Mouse (Mus musculus) ES-E14 (cell line): ENCODE measurements at regions not wholly inside any gene's neighbourhood (a gene's known extent, or its start where the extent isn't known, plus 50 kb on each side); places are given as distances from the start of the nearest gene placed in this dataset.

Experiments
- DNase-seq: peaks from one replicate; pipeline ENCODE4 v3.0.0-alpha.2; 2013; ENCODE audit warnings: low read depth, low spot score
- H3K27ac ChIP-seq: 2 replicates; pipeline ENCODE4 v1.5.1; 2012; ENCODE audit warnings: low read depth, mild to moderate bottlenecking, low read length, moderate library complexity, mixed read lengths; ENCODE audit not compliant: poor library complexity, insufficient read depth, severe bottlenecking
- H3K36me3 ChIP-seq: 2 replicates; pipeline ENCODE4 v1.6.1; 2012; ENCODE audit warnings: mild to moderate bottlenecking, low read length, moderate library complexity, mixed read lengths; ENCODE audit not compliant: control insufficient read depth, poor library complexity, insufficient read depth, severe bottlenecking
- H3K4me1 ChIP-seq, 2 experiments: fragments of 150-350 bp in 1 of 2; sonication (generic) in 1 of 2; 2 replicates each; pipeline ENCODE4 v1.6.1; 2012; ENCODE audit warnings: low read length in 2 of 2, mild to moderate bottlenecking in 1 of 2, mixed read lengths in 1 of 2; ENCODE audit not compliant: control insufficient read depth in 2 of 2, insufficient read depth in 2 of 2, poor library complexity in 1 of 2
- H3K4me3 ChIP-seq, 2 experiments: fragments of 150-350 bp in 1 of 2; sonication (generic) in 1 of 2; 2 replicates each; pipeline ENCODE4 v1.5.1; 2012; ENCODE audit warnings: low read length in 2 of 2, low read depth in 1 of 2, mild to moderate bottlenecking in 1 of 2, mixed read lengths in 1 of 2; ENCODE audit not compliant: insufficient read depth in 1 of 2, poor library complexity in 1 of 2, severe bottlenecking in 1 of 2
- H3K9ac ChIP-seq: 2 replicates; pipeline ENCODE4 v1.6.1; 2012; ENCODE audit warnings: low read depth, mild to moderate bottlenecking, low read length, mixed read lengths; ENCODE audit not compliant: poor library complexity, insufficient read depth, severe bottlenecking
- H3K9me3 ChIP-seq: fragments of 150-350 bp; sonication (generic); 2 replicates; pipeline ENCODE4 v1.6.1; 2012; ENCODE audit warnings: low read depth, mild to moderate bottlenecking, low read length; ENCODE audit not compliant: control insufficient read depth, insufficient read depth
- CHD2 ChIP-seq: IDR thresholded peaks from 2 replicates; pipeline ENCODE4 v1.6.1; 2014; ENCODE audit warnings: mild to moderate bottlenecking, low read depth, low read length, inconsistent platforms
- HCFC1 ChIP-seq: IDR thresholded peaks from 2 replicates; pipeline ENCODE4 v1.6.1; 2012; ENCODE audit warnings: low read length, inconsistent platforms, borderline replicate concordance; ENCODE audit not compliant: insufficient read depth
- MAFK ChIP-seq: IDR thresholded peaks from 2 replicates; pipeline ENCODE4 v1.6.1; 2014; ENCODE audit warnings: mild to moderate bottlenecking, low read depth, low read length, inconsistent platforms; ENCODE audit not compliant: insufficient read depth
- ZC3H11A ChIP-seq: IDR thresholded peaks from 2 replicates; pipeline ENCODE4 v1.6.1; 2012; ENCODE audit warnings: low read depth, mild to moderate bottlenecking, inconsistent platforms, low read length, borderline replicate concordance
- ZNF384 ChIP-seq: IDR thresholded peaks from 2 replicates; pipeline ENCODE4 v1.6.1; 2012; ENCODE audit warnings: low read depth, low read length, inconsistent platforms
- in situ Hi-C, 2 experiments: fragments of 600-800 bp; cut with MboI; formaldehyde crosslinking; loops; one replicate each; pipeline ENCODE4 v1.15.1; 2025; ENCODE audit warnings: low sequenced_read_pairs in 2 of 2, inconsistent platforms in 1 of 2; ENCODE audit not compliant: unreplicated experiment in 2 of 2

DNA sequence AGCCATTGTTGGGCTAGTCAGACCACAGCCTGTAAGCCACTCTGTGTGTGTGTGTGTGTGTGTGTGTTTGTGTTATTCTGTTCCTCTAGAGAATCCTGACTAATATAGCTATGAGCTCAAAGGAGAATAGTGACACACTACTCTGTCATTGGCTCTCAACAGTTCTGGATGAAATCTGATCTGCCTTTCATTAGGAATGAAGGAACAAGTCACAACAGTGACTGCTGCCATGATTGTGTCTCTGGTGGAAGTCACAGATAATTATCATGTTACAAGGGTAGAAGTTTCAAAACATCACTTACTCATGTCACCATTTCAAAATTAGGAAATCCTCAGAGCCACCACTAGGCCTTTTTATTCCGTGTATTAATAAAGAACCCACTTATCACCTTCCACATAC lies 98.6 kb upstream of the Xylt1 start:
- no peak overlapping the region for H3K27ac ChIP-seq
- no peak overlapping the region for H3K9ac ChIP-seq
- no peaks in the 10 kb centered on the region for H3K4me1 ChIP-seq
- no peak overlapping the region for H3K4me3 ChIP-seq
- no peaks in the 10 kb centered on the region for H3K9me3 ChIP-seq
- no peaks in the 10 kb centered on the region for H3K36me3 ChIP-seq
- TF ChIP-seq CHD2, result no peak
- no peak for TF ChIP-seq ZC3H11A
- no peak for TF ChIP-seq MAFK
- TF ChIP-seq HCFC1, result no peak
- no peak for TF ChIP-seq ZNF384
- no peak for DNase-seq
- in situ Hi-C loops, result no loop called here

DNA sequence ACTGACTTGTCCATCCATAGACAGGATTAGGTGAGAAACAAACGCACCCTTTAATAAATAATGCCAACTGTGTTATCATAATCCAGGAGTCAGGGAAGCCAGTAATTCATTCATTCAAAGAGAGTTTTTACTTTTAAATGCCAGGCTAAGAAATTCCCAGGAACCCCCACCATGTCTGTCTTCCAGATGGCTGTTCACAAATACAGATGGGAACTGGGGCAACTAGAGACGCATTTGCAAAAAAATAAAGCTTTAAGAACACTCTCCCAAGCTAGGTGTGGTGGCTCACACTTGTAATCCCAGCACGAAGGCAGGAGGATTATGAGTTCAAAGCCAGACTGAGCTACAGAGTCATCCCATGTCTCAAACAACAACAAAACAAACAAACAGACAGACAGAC lies 95.6 kb upstream of the Xylt1 start:
- Histone ChIP-seq H3K4me3 (no peak overlapping the region), H3K9me3 (no peaks in the 10 kb centered on the region), H3K4me1 (no peaks in the 10 kb centered on the region), H3K27ac (no peak overlapping the region), H3K36me3 (no peaks in the 10 kb centered on the region), H3K9ac (no peak overlapping the region)
- in situ Hi-C loops, result no loop called here
- TF ChIP-seq ZNF384 (no peak), ZC3H11A (no peak), MAFK (no peak), CHD2 (no peak), HCFC1 (no peak)
- no peak for DNase-seq

DNA sequence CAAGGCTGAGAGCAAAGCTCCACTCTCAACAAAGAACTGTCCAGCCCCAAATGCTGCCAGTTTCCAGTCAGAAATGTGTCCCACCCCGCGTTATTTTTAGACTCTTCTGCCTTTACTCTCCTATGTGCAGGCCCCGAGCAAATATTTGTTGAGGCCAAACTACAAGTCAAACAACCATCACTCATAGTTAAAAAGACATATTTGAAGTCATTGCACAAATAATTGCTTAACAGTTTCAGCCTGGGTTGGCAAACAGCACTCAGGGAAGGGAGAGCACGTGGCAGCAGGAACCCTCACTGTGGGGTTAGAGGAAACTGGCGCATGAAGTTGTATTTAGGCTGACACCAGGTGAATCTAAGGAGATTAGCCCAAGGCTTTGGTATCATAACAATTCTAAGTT lies 94.8 kb upstream of the Xylt1 start:
- H3K9ac ChIP-seq, result no peak overlapping the region
- DNase-seq, result no peak
- H3K4me1 ChIP-seq, result no peaks in the 10 kb centered on the region
- no peaks in the 10 kb centered on the region for H3K36me3 ChIP-seq
- H3K9me3 ChIP-seq, result no peaks in the 10 kb centered on the region
- H3K27ac ChIP-seq, result no peak overlapping the region
- in situ Hi-C loops, result no loop called here
- no peak for TF ChIP-seq HCFC1
- TF ChIP-seq ZNF384, result no peak
- no peak for TF ChIP-seq ZC3H11A
- TF ChIP-seq CHD2, result no peak
- TF ChIP-seq MAFK, result no peak
- no peak overlapping the region for H3K4me3 ChIP-seq

GRCm38 (mm10) chr7:117303705-117304104 lies 77.1 kb upstream of the Xylt1 start:
- in situ Hi-C loops, result no loop called here
- Histone ChIP-seq H3K9ac (no peak overlapping the region), H3K36me3 (no peaks in the 10 kb centered on the region), H3K9me3 (no peaks in the 10 kb centered on the region), H3K4me1 (no peaks in the 10 kb centered on the region), H3K27ac (no peak overlapping the region), H3K4me3 (no peak overlapping the region)
- TF ChIP-seq ZC3H11A (peak; percentile 37; the same call in 1 of the 2 replicates), MAFK (no peak)
- DNase-seq, result no peak

GRCm38 (mm10) chr7:117310586-117311200 lies 70.1 kb upstream of the Xylt1 start:
- H3K9ac ChIP-seq, result no peak overlapping the region
- no peak for TF ChIP-seq HCFC1
- no peak for TF ChIP-seq CHD2
- TF ChIP-seq MAFK, result no peak
- no peak for TF ChIP-seq ZC3H11A
- no peak for TF ChIP-seq ZNF384
- in situ Hi-C loops, result no loop called here
- no peak for DNase-seq
- H3K9me3 ChIP-seq, result no peaks in the 10 kb centered on the region
- H3K27ac ChIP-seq, result no peak overlapping the region
- H3K4me1 ChIP-seq, result no peaks in the 10 kb centered on the region
- H3K4me3 ChIP-seq, result no peak overlapping the region
- H3K36me3 ChIP-seq, result no peaks in the 10 kb centered on the region
